Mouse (Mus musculus): Measurements from ENCODE around the gene Sema4b.
A peak's percentile ranks its signal among the peaks of the same experiment; 100 is the strongest.

Sema4b gene

GRCm38 (mm10) chr7:80186531-80187296 is at the start of gene Sema4b:
TSS of gene Sema4b (plus strand) at chr7:80186841.
- DNase-seq = peak; percentile 71 to 81

GRCm38 (mm10) chr7:80138375-80138774 is 48.3 kb upstream of the Sema4b start:
- DNase-seq = no peak

- DNase-seq = peak; percentile 67 to 68
These were observed 45.8 kb upstream of the Sema4b start for GRCm38 (mm10) chr7:80140815-80141214.

- peak in 1 of 2 experiments; percentile 18 for DNase-seq
These were observed 43.0 kb upstream of the Sema4b start for GRCm38 (mm10) chr7:80143331-80144273.

GRCm38 (mm10) chr7:80144695-80145094 is 41.9 kb upstream of the Sema4b start:
- DNase-seq = no peak

- no peak for DNase-seq
These were observed 40.6 kb upstream of the Sema4b start for GRCm38 (mm10) chr7:80146077-80146476.

GRCm38 (mm10) chr7:80149356-80149755 is 37.3 kb upstream of the Sema4b start:
- DNase-seq = no peak

GRCm38 (mm10) chr7:80152152-80152551 is 34.5 kb upstream of the Sema4b start:
- DNase-seq = no peak

- DNase-seq = no peak
These were observed 33.9 kb upstream of the Sema4b start for GRCm38 (mm10) chr7:80152756-80153155.

GRCm38 (mm10) chr7:80154689-80155088 is 32.0 kb upstream of the Sema4b start:
- DNase-seq = no peak

GRCm38 (mm10) chr7:80156711-80157227 is 29.9 kb upstream of the Sema4b start:
- DNase-seq = peak in 1 of 2 experiments; percentile 24

- DNase-seq = no peak
These were observed 28.0 kb upstream of the Sema4b start for GRCm38 (mm10) chr7:80158496-80159268.

- no peak for DNase-seq
These were observed 26.2 kb upstream of the Sema4b start for GRCm38 (mm10) chr7:80160293-80160944.

GRCm38 (mm10) chr7:80160945-80161306 is 25.7 kb upstream of the Sema4b start:
- no peak for DNase-seq

GRCm38 (mm10) chr7:80165432-80165831 is 21.2 kb upstream of the Sema4b start:
- no peak for DNase-seq

- DNase-seq = no peak
These were observed 19.9 kb upstream of the Sema4b start for GRCm38 (mm10) chr7:80166740-80167139.

GRCm38 (mm10) chr7:80169847-80170246 is 16.8 kb upstream of the Sema4b start:
- DNase-seq = no peak

- peak in 1 of 2 experiments; percentile 33 for DNase-seq
These were observed 15.3 kb upstream of the Sema4b start for GRCm38 (mm10) chr7:80171345-80171744.

GRCm38 (mm10) chr7:80172069-80172956 is 14.3 kb upstream of the Sema4b start:
- DNase-seq = no peak

- no peak for DNase-seq
These were observed 10.5 kb upstream of the Sema4b start for GRCm38 (mm10) chr7:80176159-80176558.

- DNase-seq = no peak
These were observed 9.2 kb upstream of the Sema4b start for GRCm38 (mm10) chr7:80177438-80177837.

All from cerebellum, postnatal 36 days (tissue).